Mouse (Mus musculus): ENCODE measurements around the gene Syce1.

DNA sequence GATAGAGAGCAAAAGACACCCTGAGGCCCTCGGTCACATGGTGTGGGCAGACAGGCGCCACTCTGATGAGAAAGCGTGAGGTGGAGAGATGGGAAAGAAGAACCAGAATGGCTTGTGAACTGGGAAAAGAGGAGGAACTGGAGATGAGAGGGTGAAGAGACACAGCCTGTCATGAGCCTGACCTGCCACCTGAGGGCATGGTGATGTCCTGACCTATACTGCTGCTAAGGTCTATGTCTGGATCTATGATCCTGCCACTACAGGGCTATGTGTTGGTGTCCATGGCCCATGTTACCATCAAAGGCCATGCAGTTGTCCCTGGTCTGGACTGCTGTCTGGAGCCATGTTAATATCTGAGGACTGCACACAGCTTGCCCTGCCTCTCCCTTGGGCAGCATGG is 10.0 kb upstream of the Syce1 start:
- TF ChIP-seq EP300 (IDR thresholded peaks at IDR 0.05; ENCODE audit: low read depth in 1 of 2, low read length in 2 of 2) (no peak), USF1 (IDR thresholded peaks at IDR 0.05; ENCODE audit: low read depth, low read length) (no peak), CTCF (IDR thresholded peaks at IDR 0.05 in 2 of 3, conservative IDR thresholded peaks at IDR 0.05 in 1 of 3; ENCODE audit: control insufficient read depth in 1 of 3, insufficient read depth in 1 of 3, low read depth in 2 of 3, low read length in 3 of 3, poor library complexity in 1 of 3, severe bottlenecking in 1 of 3) (peak in 2 of 3 experiments; percentile 2 to 8; a peak in 1 of 6 replicates), GATA1 (IDR thresholded peaks at IDR 0.05; ENCODE audit: low read depth, low read length) (no peak), GABPA (IDR thresholded peaks at IDR 0.05; ENCODE audit: low read depth, low read length) (no peak), JUND (IDR thresholded peaks at IDR 0.05; ENCODE audit: low read depth, low read length) (no peak), ZC3H11A (IDR thresholded peaks at IDR 0.05; ENCODE audit: low read depth, low read length) (no peak), NELFE (IDR thresholded peaks at IDR 0.05; ENCODE audit: low read depth, low read length) (no peak), POLR2A (IDR thresholded peaks at IDR 0.05; ENCODE audit: control insufficient read depth in 1 of 2, insufficient read depth in 1 of 2, low read depth in 1 of 2, low read length in 2 of 2, poor library complexity in 1 of 2) (no peak), MXI1 (IDR thresholded peaks at IDR 0.05; ENCODE audit: low read depth, low read length) (no peak), CHD2 (IDR thresholded peaks at IDR 0.05; ENCODE audit: low read length) (no peak), MAFK (IDR thresholded peaks at IDR 0.05; ENCODE audit: borderline replicate concordance, low read depth, low read length) (no peak), HCFC1 (IDR thresholded peaks at IDR 0.05; ENCODE audit: low read depth, low read length) (no peak)

Measured in MEL (cell line).